Mouse (Mus musculus) left cerebral cortex, postnatal 14 days (tissue): ENCODE results near the gene Tenm4. TPM values are rescaled to one million over a fixed set of nuclear protein-coding genes. Genes with fewer than 3 reads are reported as not detected.
A peak's percentile ranks its signal among the peaks of the same experiment; 100 is the strongest.

ENCODE experiments used
- DNase-seq, 2 experiments: peaks; one replicate each; pipeline ENCODE4 v3.0.0; 2021 to 2022; ENCODE audit warnings: low spot score in 2 of 2, mixed read lengths in 1 of 2
- intact Hi-C: fragments of 180-260 bp; cut with DNase I; formaldehyde crosslinking; loops from one replicate; pipeline ENCODE4 v1.15.1; 2025
- total RNA-seq, 2 experiments: library from RNA; stranded (reverse); gene quantifications; 2 replicates each; pipeline ENCODE4 v1.2.3; 2021

Gene Tenm4
- total RNA-seq, 2 experiments from 2014 or later = 117 to 118 TPM

DNA sequence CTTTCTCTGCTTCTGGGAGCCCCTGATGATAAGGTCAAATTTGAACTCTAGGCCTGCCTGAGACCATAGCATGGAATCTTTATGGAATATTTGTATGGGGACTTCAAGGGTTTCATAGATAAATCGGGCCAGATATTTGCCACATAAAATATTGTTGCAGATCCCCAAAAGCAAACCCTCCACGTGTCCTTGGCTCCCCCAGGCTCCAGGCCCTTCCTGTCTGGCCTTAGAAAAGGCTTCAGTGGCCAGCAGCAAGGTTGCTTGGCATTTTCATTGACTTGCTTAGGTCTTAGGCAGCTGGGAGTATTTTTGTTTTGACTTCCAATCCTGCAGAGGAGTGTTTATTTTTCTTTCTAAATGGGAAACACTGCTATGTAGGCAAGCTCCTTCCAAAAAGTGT is 477.6 kb downstream of the Tenm4 start:
- intact Hi-C loops = no loop called here
- no peak for DNase-seq

DNA sequence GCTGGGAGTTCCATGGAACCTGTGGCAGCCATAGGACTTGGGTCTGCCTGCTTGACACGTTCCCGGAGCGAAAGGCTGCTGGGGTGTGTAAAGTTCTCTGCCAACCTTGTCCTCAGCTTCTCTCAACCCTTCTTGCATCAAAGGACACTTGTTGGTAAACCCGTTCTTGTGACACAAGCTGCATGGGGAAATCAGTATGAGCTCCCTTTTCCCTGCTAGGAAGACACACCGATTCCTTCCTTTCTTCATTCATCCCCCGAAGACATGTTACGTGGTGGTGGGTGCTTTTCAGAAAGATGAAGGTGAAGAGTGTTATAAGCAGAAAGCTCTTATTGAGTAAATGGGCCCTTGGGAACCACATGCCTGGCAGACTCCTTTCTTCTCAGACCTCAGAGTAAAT is 478.1 kb downstream of the Tenm4 start:
- no peak for DNase-seq

DNA sequence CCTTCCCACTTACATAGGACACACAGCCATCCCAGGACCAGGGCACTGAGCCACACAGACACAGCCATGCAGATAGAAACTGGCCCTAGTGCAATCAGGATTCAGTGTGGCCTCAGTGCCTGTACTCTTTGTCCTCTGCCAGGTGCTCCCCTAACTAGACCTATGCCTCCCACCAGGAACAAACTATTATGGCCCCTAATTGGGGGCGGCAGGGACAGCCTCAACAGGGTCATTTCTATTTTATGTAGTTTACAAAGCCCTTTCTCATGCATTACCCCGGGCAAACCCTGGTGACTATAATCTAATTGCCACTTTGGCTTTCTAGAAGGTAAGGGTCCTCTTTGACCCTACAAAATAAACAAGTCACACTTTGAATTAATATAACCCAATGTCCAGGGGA is 479.4 kb downstream of the Tenm4 start:
- DNase-seq = no peak
- intact Hi-C loops = no loop called here

More for the DNA sequence above, 478.1 kb downstream of the Tenm4 start:
- intact Hi-C loops = no loop called here

DNA sequence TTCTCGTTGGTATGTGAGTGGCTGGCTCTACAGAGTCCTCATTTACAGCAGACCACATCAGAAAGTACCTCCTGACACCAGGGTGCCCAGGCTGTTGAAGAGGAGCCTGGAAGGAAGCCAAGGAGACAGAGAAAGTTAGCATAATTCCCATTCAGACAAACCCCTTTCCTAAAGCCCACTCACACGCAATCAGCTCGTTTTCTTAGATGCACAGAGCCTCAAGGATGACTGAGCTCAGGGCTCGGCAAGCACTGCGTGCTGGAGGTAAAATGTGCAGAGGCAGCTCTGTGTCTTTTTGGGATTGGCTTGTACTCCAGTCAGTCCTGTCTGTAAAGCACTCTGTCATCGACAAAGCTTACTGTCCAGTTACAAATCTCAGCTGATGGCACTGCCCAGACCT is 480.0 kb downstream of the Tenm4 start:
- peak in 1 of 2 experiments; percentile 39 for DNase-seq
- intact Hi-C loops = no loop called here

DNA sequence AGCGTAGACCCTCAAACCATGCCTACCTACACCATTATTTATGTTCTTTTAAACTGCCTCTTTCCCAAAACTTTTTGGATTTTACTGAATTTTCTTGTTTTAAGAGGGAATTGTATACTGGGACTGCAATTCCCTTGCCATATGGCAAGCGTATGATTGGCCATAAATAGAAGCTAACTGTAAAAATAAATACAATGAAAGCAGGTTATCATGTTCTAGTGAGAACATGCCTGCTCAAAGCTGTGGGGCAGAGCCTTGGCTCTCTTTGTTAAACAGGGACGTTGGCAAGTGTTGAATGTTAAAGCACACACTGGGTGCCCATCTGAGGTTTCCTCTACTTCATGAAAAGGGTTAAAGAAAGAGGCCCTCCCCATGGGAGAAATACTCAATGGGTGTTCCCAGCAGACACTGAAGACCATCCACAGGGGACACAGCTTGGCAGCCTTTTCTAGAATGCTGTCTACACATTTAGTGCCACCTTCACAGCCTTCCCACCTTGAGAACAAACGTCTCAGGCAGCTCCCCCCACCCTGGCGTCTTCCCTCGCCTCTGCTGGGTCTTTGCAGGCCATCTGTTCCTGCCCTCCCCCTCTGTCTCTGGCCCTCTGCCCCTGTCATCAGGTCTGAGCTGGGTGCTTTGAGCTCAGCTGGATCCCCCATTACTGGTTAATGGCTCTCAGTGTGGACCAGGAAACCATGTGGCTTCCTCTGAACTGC is 480.7 kb downstream of the Tenm4 start:
- peak; percentile 20 to 52 for DNase-seq
- intact Hi-C loops = no loop called here

DNA sequence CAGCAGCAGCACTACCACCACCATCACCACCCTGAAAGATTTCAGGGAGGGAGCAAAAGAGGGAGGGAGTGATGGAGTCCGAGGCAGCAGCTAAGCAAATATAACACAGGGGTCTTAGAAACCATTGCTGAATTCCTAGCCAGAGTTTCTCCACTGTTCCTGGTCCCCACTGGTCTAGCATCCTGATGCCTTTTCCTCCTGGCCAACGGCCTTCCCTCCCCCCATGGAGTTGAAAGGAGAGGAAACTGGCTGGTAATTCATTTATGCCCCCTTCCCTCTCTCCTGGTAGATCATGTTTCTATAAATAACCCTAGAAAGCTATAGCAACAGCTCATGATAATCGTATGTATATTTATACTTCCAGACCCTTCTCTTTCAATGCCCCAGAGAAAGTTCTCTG is 481.8 kb downstream of the Tenm4 start:
- no peak for DNase-seq
- intact Hi-C loops = no loop called here

DNA sequence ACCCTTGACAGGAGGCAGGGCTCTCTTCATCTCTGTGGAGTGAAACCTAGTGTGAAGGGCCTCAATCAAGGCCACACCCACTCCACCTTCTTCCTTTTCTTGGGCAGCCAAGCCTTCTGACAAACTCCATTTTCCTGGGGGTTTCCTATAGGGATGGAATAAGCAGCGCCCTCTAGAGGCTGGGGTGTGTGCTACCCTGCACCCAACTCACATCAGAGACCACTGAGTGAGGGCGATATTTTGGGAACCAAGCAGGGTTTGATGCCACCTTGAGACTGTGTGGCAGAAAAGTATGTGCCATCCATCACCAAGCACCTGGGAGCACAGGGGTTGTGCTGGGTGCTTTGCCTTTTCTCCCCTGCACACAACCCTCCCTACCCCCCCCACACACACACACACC is 483.2 kb downstream of the Tenm4 start:
- intact Hi-C loops = no loop called here
- no peak for DNase-seq

DNA sequence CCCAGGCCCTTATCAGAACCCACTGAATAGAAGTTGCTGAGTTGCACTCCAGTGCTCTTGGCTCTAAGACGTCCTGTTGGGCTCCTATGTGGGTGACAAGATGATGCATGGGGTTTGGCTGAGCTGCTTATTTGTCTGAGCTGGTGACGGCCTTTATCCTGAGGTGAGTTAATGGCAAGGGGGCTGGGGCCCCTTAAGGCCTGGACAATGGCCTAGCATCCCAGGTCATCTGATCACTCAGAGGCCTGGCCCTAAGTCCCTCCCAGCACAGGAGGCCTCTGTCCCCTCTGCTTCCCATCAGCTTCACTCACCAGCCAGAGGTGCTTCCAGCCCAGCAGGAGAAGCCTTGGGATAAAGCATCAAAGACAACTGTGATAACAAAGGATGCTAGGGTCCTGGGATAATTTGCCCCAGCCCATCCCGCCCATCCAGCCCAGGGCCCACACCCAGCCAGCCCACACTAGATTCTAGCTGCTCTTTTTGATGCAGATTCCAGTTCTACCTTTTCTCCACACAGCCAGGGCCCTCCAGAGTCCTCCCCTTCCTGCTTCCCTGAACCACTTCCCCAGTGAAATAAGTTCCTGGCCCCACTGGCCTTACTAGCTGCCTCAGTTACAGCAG is 484.2 kb downstream of the Tenm4 start:
- intact Hi-C loops = no loop called here
- no peak for DNase-seq

DNA sequence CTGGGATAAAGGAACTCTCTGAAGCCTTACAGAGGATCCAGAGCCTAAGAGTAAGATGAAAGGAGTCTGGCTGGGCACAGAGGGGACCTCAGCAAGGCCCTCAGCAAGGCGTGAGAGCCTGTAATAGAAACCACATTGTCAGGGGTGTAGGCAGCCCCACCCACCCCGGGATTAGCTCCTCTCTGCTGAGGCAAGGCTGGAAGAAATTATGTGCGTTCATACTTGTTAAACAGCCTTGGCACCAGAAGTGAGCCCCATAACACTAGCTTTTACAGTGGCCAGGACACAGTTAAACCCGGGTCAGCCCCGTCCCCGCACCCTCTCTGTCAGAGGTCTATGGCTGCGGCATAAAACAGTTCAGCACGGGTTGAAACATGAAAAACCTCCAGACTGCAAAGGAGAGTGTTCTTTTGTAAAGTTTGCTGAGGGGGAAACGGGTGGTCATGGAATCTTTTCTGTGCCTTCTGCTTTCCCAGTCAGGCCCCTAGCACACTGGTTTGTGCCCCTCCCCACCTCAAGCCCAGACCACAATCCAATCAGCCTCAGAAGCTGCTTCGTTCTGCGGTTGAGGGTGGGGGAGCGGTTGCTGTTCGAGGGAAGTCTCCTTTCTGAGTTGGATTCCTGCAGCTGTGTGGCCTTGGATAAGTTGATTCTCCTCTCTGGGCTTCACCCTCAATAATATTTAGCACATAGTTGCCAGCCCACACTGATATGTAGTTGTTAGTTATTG is 486.2 kb downstream of the Tenm4 start:
- intact Hi-C loops = no loop called here
- DNase-seq = no peak

DNA sequence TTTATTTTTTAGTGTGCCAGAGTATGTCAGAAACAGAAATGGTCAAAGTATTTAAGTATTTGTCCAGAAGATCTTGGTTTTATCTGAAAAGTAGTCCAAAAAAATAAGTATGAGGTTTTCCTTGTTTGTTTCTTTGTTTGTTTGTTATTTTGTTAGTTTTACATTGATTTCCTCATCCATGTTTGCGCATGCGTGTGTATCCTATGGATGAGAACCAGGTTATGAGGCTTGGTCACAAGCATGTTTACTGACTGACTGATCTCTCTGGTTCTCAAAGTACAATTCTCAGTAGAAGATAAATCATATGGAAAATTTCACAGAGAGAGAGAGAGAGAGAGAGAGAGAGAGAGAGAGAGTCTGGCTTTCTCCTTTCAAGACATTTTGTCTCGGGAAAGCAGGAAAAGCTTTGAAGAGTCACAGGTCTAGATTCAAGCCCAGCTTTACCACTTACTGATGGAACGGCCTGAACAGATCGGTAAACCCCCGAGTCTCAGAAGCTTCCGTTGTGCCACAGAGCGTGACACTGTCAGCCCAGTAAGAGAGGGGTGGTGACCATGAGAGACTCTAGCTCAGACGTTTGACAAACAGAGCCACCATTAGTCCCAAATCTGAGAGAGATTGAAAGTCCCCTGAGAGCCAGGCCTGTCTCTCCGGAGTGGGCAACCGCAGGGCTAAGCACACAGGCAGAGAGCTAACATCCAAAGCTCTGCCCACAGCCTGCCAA is 487.0 kb downstream of the Tenm4 start:
- intact Hi-C loops = no loop called here
- DNase-seq = no peak

DNA sequence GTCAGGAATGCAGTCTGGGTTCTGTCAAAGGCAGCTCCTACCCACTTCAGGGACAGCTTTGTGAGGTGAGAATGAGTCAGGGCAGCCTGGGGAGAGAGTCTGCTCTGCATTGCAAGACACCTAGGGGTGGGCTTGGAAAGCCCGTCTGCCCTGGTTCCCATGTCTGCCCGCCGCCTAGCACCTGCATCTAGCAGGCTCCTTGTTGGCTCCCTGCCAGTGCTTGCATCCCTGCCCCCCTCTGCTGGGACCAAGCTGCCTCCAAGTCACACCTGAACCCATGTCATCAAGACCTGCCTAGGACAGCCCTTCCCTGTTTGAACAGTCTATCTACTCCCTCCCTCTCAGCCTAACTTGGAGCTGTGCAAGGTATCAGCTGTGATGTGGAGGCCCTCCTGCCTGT is 489.9 kb downstream of the Tenm4 start:
- DNase-seq = no peak
- intact Hi-C loops = no loop called here

DNA sequence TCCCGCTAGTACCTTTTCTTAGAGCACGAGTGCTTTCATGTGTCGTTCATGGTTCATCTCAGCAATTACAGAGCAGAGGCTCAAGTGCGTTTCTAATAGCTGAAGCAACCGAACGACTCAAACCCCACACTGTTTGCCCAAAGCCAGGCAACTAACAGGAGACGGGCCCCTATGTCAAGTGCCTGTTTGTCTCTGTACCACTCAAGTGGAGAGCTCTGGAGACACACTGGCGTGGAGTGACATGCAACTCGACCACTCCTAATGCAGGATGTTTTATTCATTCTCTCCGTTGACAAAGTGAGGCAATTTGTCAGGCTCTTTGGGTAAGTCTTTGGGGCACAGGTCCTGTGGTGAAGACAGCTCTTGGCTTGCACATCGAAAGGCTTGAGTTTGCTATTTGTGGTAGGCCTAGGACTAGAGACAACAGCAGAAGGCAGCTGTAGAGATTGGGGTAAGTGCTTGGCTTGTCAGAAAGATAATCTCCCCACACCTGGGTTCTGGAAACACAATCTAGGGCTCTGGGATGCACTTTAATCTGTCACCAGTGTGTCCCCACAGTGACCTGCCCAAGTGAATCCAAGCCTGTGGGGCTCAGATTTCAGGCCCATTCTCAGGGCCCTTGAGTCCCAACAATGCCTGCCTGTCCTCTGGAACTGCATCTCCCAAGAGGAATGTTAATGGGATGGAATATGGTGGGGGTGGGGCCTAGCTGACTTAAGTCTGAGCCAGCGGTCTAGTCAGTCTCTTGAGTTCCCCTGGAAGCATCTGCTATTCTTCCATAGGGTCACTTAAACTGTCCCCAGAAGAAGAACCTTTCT is 490.5 kb downstream of the Tenm4 start:
- intact Hi-C loops = no loop called here
- no peak for DNase-seq

DNA sequence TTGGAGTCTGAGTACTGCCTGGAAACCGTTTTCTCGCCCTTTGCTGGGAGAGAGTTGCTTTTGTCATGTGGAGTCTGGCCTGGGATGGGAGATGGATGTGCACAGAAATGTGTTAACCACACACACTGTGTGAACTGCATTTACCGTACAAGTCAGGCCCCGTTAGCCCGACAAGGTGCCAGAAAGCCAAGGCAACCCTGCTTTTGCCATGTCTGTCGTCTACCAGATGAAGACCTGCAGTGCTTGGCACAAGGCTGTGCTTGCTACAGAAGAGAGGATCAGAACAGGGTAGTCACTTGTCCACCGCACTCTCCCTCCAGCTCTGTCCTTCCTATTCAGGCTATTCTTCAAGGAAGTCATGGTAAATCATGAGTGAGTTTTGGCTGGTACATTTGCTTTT is 492.3 kb downstream of the Tenm4 start:
- intact Hi-C loops = no loop called here

DNA sequence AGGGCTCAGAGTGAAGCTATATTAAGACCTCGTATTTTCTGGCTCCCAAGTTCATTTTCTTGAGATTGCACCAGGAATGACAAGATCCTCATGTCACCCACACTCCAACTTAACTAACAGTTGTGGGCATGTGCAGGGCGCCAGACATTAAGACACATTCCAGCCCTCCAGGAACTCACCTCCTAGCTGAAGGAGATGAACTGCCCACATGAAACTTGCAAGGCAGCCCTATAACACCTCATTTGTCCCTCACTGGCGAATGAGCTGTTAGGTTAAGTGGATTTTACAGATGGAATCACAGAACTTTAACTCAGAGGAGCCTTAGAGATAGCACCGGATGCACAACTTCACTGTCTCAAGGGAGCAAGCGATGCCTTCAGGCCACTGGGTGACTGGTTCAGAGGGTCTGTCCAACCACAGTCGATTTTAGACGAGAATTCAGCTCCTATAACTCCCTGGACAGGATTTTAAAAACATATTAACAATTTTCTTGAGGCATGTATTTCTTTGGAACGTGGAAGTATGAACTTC is 495.4 kb downstream of the Tenm4 start:
- intact Hi-C loops = no loop called here
- no peak for DNase-seq

More for the DNA sequence above, 492.3 kb downstream of the Tenm4 start:
- no peak for DNase-seq

DNA sequence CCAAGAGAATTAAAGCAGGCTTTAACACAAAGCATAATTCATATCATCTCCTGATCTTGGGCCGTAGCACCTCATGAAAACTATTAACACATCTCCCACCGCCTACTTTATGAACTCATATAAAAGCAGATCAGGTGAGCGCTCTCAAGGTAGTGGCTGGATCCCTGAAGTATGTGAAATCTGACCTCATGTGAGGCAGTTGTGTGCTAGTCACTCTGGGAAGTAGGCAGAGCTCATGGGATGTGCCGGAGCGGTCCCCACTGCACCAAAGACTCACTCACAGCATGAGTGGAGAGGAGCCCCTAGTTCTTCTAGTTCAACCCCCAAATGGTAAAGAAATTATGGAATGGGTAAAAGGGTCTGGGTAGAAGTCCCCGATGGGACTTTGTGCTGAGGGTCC is 496.6 kb downstream of the Tenm4 start:
- no peak for DNase-seq
- intact Hi-C loops = no loop called here

DNA sequence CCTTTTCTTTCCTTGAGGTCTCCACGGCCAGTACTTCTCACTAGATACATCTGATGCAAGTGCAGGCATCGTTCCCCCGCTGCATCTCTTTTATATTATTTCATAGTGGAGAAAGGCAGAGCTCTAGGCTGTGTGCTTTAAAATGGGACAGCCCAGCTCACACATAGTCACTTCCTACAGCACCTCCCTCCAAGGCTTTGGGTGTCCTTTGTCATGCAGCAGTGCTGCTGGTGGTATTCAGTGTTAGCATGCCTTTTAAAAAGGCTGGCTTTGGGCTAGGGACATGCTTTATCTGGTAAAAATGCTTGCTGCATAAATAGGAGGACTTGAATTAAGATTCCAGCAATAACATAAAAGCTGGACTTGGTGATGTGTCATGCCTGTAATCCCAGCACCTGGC is 499.0 kb downstream of the Tenm4 start:
- intact Hi-C loops = no loop called here
- DNase-seq = no peak

DNA sequence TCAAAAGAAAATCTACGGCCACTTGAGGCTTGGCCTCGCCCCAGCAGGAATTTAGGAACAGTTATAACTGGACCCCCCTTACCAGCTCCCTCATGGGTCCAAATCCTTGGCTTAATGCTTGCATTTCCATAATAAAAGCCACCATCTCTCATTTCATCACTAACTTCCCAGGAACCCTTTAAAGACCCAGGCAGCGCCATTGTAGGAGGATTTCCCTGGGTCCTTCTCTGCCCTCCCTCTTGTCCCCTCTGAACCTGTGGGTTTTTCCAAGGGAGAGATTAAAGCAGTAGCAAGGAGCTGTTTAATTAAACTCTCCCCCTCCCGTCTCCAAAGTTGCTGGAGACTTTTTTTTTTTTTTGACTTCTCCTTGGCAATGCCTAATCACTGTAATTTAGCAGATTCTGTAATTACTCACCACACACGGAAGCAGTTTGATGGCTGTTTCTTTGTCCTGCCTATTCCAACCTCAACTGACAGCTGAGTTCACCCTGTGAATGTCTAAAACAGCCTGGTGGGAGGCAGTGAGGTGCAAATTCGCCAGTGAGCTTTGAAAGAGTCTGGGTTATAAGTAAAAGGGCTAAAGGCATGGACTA is 501.4 kb downstream of the Tenm4 start:
- no peak for DNase-seq
- intact Hi-C loops = no loop called here

DNA sequence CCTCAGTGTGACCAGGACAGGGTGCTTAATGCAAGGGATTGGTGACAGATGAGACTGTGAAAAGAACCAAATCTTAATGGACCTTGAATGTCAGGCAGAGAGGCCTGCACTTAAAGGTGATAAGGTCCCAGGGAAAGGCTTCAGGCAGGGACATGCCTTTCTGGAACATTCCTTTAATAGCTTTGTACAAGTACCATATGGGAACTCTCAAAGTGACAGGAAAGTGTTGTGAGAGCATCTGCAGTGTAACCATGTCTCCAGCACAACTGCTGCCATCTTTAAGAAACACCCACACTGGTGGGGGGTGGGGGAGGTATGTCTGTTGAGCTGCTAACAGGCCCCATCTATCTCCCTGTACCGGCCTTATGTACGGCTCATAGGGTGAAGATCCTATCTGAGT is 506.0 kb downstream of the Tenm4 start:
- intact Hi-C loops = loop anchor here (5.0 kb wide), 1 partner anchor 465 kb away; no protein-coding TSS in a partner anchor
- peak; percentile 63 to 81 for DNase-seq

DNA sequence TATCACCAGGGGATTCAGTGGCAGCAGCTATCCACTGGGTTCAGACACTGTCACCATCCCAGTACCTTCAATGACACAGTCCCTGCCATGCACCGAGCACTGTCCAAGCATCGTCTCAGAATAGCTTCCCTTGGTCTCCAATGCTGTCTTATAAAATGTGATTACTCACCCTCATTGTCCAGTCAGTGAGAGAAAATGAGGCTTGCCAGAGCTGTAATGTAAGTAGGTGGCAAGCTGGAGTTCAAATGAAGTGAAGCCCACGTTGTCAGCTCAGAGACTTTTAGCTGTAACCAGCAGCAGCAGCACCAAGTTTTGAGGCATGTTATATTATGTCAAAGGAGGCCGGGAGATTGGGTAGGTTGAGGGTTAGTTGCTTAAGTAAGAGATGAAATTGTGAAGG is 507.2 kb downstream of the Tenm4 start:
- intact Hi-C loops = loop anchor here (5.0 kb wide), 1 partner anchor 466 kb away; no protein-coding TSS in a partner anchor

More for the DNA sequence above, 507.2 kb downstream of the Tenm4 start:
- DNase-seq = no peak
